Mouse (Mus musculus): ENCODE data around the gene Dnaja2.

- no peak for TF ChIP-seq CTCF (IDR thresholded peaks at IDR 0.05; ENCODE audit: extremely low read depth, insufficient read depth, insufficient read length, insufficient replicate concordance)
- no peak for TF ChIP-seq POLR2A (IDR thresholded peaks at IDR 0.05; ENCODE audit: low read depth, low read length)
Observed at GRCm38 (mm10) chr8:85577666-85578065, 22.5 kb upstream of the Dnaja2 start.

Measured in spleen, adult 2 months (tissue).